Mouse (Mus musculus): Measurements from ENCODE around the gene Mmd2.

GRCm38 (mm10) chr5:142549441-142549840 is 59.2 kb downstream of the Mmd2 start:
- TF ChIP-seq CTCF (IDR thresholded peaks at IDR 0.05; ENCODE audit: extremely low read depth, insufficient read depth, low read length) (no peak), POLR2A (IDR thresholded peaks at IDR 0.05; ENCODE audit: extremely low read depth, insufficient read depth, low read length) (no peak)

All from cortical plate, adult 2 months (tissue).